Mouse (Mus musculus): ENCODE measurements at regions not wholly inside any gene's neighbourhood (a gene's known extent, or its start where the extent isn't known, plus 50 kb on each side); places are given as distances from the start of the nearest gene placed in this dataset.
A peak's percentile ranks its signal among the peaks of the same experiment; 100 is the strongest.

DNA sequence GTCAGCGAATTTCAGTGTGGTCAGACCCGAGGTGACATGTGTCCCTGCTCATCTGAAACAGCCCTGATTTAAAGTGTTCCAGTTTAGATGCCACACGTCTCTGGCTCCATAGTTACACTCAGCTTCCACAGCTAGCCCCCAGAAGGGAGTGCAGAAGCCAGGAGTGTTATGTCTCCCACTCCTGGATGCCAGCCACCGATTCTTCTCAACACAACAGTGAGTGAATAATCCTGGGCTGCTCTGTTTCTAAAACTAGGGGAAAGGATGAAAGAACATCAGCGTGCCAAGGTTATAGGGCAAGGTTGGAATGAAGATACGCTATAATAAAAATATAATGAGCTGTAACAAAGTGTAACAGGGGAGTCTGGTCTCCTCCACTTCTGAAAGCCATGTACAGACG lies 51.5 kb upstream of the Stmnd1 start:
- peak; percentile 61 for DNase-seq

DNA sequence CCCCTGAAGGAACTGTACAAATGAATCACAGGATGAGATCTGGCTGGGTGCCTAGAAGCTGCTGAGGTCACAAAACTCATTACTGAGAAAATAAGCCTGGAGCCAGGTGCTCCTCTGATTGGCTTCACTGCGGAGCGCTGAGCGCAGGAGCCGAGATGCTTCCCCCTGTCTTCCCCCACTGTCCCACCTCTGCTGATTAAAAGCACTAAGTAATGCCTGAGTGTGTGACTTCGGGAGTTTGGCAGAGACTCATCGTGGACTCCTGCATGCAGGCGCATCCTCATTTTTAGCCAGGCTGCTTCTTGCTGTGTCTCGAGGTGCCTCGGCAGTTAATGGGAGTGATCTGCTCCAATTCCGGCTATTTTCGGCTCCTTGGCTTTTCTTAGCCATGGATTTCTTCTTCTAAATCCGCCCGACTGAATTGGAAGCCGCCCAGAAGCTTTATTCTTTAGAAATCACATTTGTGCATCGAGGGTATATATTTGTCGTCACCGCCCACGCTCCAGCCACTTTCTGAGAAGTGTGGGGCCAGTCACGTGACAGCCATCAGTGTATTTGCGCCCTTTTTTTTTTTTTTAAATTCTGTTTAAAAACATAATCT lies 55.3 kb upstream of the Stmnd1 start:
- peak; percentile 80 for DNase-seq

DNA sequence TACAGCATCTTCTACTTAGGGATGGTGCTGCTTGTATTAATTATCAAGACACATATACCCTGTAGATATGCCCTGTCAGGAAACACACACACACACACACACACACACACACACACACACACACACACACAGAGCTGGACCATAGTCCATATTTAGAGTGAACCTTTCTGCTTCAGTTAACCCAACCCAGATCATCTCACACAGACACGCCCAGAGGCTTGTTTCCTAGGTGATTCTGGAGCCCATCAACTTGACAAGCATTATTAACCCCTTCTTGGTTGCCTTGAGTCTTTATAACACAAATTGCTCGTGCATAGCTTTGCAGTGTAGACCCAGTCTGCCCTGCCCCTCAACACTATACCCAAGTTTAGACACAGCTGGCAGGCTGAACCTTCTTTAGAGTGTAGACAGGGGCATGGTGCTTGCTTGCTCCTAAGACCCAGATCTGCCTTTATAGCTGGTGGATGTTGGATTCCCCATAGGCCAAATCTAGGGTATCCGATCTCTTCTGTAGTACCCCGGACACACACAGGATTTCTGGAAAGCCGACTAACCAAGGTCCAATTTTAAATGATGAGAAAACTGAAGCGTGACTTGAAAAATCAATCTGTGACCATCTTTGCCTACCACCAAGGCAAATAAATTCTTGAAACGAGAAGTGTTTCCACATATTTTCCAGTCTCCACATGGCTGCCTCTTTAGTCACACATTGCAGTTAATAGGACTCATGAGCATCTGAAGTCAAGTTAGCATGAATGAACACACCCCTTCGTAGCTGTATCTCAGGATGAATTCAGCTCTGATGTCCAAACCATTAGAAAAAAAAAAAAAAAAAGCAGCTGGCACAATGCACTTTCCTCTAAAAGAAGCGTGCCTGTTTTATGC lies 56.3 kb upstream of the Stmnd1 start:
- DNase-seq, result no peak

DNA sequence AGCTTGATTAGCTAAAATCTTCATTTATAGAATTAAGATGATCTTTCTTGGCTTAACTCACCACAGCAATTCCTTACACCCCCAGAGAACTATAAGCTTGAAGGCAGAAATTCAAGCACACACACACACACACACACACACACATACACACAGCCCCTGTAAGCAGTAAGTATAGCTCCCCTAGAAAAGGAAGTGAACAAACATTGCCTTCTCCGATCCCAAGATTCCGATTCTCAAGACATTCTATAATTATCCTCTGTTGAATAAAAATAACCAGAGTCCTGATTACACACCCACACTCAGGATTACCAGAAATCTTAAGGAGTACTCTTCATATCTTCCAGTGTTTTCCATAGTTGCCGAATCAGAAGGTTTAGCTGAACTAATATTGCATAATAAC lies 70.0 kb upstream of the Stmnd1 start:
- DNase-seq, result no peak

DNA sequence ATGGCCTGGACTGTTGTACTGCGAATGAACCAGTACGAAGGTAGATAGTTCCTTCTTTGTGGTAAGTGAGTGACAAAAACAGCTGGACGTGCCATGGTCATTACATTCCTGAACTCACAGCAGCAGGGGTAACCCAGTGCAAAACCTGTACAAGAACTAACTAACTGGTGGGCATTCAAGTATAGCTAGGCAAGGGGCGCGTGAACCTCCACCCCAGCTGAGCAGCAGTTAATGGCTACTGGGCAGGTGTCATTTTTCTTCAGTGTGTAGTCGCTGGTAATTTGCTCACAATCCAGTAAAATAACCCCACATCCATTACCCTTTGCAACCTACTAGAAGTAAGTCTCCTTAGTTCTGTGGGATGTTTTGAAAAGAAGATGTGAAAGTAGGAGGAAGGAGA lies 70.9 kb upstream of the Stmnd1 start:
- DNase-seq, result no peak

DNA sequence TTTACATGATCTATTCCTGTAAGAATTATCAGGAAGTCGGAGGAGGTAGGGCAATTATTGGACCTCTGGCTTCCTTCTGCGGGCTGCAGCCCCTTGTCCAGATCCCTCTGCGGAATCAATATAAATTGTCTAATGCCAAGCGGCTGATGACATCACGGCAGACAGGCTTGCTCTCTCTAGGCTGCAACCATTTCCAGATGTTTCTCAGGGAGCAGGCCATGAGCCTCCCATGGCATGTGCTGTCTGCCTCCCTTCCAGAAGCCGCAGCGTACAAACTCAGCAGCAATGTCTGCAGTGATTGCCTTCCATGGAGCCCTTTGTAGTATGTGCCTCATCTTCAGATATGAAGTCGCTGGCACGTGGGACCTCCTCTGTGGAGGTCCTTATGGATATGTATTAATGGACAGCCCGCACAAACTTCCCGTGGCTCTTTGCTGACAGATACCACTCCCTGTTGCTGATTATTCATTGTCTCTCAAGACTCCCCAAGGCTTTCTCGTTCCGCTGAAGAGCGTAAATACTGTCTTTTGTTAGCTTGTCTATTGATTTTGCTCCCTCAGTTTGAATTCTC lies 72.4 kb upstream of the Stmnd1 start:
- no peak for DNase-seq

DNA sequence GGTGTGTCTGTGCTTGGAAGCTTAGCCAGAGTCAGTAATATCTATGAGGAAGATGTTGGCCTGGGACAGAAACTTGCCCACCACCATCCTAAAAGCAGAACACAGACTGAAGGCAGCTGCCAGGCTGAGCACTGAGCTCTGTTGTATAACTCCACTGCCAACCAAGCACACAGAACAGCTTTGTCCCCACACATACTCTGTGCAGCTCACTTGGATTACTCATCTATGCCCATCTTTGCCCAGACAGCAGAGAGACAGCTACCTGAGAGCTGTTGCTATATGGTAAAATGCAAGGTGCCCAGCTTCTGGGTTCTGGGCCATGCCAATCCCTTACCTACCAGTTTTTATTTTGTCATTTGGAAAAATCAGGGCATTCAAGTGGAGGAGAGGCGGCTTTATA lies 80.4 kb upstream of the Stmnd1 start:
- no peak for DNase-seq

DNA sequence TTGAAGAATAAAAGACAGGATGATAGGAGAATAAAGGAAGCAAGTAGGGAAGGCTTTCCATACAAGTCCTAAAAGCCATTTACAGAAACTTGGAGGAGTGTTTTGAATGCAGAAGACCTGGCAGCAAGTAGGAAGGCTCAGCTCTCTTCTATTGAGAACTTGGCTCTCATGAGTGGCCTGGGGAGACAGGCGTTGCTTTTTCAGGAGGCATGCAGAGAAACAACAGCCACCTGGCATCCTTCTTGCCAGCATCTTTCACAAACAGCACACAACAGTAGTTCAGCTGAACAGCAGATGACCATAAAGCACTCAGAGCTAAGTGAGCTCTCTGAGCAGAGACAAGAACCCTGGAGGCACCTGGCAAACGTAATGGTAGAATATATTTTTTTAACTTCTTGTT lies 83.8 kb upstream of the Stmnd1 start:
- DNase-seq, result no peak

DNA sequence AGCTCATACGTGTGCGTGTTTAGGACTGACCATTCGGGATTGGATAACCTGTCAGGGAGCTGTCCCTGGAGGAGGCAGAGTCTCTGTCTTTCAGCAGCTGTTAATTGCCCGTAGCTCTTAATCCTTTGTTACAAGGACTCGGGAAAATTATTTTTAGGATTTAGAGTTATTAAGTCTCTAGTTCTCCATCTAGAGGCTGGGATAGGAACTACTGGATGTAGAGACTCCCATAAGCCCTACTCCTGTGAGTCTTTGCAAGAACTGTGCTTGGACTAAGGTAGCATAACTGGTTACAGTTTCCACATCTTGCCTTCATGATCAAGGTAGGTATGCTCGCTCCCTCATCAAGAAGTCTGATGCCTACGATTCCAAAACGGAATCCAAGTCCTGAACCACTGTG lies 90.7 kb upstream of the Stmnd1 start:
- no peak for DNase-seq

DNA sequence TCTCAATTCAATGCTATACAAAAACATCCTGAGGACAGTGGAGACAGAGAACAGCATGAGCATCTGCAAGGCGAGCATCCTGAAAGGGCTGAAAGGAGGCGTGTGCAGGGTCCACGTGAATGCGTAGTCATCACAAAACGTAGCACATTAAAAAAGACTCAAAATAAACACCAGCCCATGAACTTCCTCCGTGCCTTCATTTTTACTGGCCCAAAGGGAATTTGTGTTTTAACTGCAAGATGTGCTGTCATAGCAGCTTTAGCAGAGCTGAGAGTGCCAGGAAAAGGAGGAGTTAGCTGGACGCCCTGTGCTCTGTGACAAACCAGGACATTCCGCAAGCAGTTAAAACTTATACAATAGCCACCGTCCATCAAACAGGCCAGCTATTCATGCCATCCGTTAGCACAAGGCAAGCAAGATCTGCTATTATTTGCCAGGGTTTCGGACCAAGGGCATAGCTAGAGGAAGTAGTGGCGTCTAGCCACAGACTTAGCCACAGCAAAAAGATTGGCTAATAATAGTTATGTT lies 92.9 kb upstream of the Stmnd1 start:
- peak; percentile 9 for DNase-seq

DNA sequence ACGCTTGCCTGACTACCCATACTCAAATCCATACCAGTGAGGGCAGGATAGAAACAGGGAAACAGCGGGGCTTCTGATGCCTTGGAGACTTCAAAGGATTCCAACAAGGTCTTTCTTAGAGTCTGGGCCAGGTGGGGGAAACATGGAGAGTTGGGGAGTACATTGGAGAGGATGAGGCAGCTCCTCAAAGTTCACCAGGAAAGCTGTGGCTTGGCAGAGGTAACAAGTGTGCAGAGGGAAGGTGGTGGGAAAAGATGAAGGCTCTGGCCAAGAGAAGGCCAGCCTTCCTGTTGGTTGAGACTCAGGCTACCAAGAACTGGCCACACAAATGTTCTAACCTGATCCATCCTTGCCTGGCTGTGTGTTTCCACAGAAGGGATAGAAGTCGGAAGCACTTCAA lies 93.6 kb upstream of the Stmnd1 start:
- DNase-seq, result no peak

DNA sequence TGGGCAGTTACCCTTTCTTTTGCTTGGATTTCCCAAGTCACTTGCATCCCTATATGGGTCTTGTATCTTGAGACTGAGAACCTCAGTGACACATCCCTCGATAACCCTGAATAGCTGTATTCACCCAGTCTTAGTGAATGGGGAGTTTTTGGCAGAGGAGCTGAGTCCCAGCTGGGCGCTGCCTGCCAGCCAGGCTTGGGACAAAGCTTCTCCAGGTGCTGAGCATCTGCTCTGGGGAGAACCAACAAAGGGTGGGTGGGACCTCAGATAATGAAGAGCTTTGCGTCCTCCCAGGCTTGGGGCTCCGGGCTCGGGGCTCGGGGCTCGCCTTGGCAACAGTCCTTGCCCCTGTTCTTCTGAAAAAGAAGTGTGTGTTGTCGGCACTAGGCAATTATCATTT lies 100.4 kb upstream of the Stmnd1 start:
- DNase-seq, result no peak

DNA sequence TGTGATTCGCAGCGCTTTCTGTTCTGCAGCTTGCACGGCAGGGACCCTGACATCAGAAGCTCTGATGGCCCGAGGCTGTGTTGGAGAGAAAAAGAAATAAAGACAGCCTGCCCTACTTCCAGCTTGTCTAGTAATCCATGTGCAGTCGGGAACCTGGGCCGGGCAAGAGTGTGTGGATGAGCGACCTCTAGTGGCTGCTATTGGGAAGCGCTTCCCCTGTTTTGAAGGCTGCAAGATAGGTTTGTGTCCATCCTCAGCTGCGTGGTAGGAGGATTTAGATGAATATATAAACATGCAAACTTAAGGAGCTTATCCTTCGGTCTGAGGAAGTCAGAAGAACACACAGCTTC lies 111.5 kb upstream of the Stmnd1 start:
- peak; percentile 83 for DNase-seq

DNA sequence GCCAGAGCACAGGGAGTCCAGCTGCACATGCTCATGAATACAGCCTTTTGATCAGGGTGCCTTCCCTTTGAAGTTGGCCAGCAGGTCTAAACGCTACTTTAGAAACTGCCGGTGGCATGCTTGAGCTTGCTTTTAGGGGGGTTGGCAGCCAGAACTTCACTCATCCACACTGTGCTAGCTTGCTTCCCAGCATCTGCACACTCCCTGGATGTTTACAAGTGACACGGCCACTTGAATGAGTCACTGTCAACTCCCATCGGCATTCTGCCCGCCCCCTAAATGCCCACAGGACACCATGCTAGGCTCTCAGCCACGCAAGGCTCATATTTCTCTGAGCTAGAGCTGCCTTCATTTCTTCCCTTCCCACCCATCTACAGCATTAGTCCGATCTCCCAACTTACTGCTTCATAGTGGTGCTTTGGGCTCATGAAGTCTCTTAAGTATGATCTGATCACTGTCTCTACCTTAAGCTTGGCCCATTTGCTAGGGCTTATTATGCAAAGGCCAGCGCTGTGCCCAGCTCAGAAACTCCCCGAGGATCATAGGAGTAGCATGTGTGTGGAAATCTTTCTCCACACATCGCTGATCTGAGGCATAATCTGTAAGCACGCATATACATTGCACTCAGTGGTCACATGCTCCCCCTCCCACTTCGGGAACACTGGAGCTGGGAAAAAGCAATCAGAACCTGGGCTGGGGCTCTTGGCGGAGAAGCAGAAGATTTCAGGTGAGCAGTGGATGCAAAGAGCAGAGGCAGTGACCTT lies 112.1 kb upstream of the Stmnd1 start:
- DNase-seq, result peak; percentile 41

DNA sequence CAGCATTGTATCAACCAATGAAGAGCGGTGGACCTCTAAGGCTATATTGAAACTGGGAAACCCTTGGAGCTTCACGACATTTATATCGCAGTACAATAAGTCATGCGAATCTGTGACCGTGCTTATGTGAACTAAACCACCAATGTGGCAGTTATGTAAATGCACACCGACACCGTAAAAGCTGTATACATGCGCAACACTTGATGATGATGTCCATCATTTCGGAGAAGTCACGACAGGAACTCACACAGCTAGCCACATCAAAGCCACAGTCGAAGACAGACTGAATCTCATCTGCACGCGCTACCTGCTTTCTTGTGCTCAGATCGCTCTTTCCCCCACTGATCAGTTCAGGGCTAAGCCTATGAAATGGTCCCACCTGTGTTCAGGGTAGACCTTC lies 114.2 kb upstream of the Stmnd1 start:
- DNase-seq, result no peak

DNA sequence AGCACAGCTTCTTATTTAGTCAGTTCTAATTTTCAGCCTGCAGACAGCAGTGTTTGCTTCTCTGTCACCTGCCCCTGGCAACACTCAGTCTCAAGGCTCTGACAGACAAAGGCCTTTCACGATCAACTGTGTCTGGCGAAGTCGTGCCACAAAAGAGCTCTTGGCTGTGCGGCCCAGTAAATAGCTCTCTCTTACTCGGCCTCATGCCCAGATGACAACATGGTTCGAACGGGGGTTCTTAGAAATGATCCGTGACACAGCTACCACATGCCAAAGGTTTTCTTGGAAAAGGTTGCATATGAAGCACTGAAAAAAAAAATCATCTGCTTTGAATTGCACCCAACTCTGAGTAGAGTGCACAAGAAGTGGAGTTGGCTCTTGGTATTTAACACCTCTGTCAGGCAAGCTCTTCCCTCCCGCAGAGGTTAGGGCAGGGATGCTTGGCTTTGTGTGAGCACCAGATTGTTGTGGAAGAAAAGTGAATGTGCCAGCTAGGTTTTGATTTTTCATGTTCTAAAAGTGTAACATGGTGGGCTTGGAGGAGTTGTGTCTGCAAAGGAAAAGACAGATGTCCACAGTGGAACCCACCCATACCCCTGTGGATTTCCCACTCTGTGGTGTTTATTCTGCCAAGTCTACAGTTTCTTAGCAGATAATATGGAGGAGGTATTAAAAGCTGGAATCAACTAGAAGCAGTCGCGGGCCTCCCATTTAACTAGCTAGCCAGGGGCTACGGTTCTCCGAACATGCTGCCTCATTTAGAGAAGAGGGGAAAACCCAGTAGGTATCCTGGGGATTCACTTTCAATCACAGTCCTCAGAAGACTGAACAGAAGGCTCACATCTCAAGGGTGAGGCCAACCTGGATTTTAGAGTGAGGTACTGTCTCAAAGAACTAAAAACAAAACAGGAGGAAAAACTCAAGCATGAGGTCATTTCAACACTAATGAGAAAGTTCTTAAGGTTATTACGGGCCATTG lies 120.0 kb upstream of the Stmnd1 start:
- peak; percentile 44 for DNase-seq

DNA sequence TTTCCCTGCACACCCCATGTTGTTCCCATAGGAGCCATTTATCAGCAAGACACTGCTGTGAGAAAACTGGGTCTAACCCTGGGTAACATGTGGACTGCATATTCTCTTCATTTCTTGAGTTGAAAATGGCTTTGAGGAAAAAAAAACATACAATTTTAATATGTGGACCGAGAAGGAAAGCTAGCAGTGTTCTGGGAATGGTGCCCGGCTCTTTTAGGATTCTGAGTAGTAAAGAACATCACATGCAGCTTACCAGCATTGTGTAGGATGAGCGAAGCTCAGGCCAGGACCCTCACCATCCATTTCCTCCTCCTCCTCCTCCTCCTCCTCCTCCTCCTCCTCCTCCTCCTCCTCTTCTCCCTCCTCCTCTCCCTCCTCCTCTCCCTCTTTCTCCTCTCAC lies 133.5 kb upstream of the Stmnd1 start:
- no peak for DNase-seq

DNA sequence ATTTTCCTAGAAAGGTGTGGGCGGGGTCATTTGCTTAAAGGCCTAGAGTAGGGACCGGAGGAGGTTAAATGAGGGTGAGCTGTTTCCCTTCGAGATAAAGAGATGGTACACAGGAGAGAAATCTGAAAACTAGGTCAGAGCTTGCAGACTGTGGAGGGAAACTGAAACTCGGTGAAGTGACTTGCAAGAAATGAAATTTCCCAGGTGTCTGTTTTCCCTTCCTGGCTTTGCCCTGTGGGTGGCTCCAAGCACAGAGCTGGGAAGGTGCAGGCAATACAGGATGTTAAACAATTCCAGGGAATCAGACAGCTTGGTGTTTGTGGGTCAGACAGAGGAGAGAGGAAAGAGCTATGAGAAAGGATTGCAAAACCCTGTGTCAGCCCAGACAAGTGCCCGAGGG lies 134.3 kb upstream of the Stmnd1 start:
- DNase-seq, result no peak

DNA sequence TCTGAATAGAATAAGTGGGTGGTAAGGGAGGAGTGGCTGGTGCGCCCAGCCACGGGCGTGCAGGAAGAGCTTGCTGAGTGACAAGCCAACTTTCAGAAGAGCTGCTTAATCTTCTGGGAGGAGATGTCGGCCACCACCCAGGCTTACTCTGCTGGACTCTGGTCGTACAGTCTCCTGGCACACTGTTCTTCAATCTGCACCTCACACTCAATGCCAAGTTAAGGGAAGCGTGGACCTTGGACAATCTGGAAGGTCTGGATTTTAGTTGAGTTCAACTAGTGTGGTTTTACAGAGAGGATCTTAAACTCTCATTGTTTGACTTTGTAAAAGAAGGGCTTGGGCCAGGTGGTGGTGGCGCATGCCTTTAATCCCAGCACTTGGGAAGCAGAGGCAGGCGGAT lies 138.1 kb upstream of the Stmnd1 start:
- DNase-seq, result no peak

DNA sequence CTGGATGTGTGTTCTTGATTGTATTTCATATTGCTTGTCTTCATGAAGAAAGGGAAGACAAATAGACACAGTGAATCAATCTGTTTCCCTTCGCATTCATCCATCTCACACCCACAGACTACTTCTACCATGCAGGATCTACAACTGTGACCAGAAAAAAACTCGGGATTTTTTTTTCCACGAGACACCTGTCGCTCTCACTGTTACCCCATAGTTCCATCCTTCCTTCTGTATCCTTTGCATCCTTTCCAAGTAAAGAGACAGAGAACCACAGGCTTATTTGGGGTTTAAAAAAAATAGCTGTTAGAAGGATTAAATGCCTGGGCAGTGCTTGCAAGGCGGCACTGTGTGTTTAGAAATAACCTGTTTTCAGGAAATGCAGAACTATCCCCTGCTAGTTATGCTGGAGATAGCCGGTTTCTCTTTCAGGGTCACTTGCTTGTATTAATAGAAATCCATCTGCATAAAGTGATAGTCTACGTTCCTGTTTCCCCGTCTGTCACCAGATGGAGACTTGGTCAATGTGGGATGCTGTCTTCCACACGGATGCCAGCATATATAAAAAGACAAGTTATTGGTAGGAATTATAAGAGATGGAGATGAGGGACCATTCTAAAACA lies 144.2 kb upstream of the Stmnd1 start:
- DNase-seq, result no peak

DNA sequence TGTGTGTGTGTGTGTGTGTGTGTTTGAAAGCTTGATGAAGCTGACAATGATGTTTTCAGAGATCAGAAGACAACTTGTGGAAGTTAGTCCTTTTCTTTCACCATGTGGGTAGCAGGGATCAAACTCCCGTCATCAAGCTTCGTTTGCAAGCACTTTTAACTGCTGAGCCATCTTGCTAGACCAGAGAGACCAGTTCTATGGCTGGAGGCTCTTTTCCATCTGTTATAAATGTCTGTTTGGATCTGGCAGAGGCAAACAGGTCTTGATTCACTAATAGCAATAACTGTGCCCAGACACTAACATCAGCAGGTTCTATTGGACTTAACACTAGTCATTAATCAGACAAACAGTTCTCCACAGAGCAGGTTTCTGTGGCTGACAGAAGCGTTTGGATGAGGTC lies 150.1 kb upstream of the Stmnd1 start:
- DNase-seq, result peak; percentile 4
